Mouse (Mus musculus) spleen, postnatal 36 days (tissue): ENCODE measurements around the gene Dicer1.
A peak's percentile ranks its signal among the peaks of the same experiment; 100 is the strongest.

Source experiments
- DNase-seq, 2 experiments: peaks; one replicate each; pipeline ENCODE4 v3.0.0; 2022; ENCODE audit warnings: low spot score in 2 of 2, mixed read lengths in 1 of 2

Dicer1 gene

DNA sequence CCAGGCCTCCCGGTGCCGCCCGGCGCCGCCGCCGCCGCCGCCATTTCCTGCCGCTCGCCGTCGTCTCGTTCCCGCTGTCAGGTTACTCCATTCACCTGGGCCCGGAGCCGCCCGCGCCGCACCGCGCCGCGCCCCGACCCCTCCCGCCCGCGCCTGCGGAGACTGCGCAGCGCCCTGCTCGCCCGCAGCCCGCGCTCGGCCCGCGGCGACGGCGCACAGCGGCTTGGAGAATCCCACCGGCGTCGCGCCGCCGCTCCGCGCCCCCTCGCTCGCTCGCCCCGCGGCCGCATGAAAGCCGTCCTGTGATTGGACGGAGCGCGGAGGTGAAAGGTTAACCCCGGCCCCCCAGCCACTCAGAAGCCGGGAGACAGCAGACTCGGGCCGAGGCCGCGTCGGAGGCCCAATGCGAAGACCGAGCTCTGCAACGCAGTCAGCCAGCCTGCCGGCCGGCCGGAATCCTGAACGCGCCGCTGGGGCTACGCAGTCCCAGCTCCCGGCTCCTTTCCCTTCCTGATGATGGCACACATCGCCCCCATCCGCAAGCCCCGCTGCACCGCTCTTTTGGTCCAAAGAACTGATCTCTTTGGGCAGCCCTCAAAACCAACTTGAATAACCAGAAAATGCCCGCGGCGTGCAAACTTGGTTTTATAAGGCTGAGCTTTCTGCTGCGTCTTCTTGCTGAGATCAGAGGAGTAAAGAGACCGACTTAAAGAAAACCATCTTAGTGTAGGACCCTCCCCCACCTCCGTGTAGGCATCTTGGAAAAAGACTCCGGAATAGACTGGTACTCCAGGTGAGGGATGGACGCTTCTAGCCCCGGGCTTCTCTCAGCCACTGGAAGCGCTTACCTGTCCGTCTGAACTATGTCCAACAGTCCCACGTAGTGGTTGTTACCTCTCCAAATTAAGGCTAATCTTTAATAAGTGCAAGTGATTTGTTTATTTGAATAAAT, at the start of gene Dicer1:
Gene Dicer1 (minus strand): TSS at position 139 of the 952 bp plus-strand sequence.
- DNase-seq: peak; percentile 95

GRCm38 (mm10) chr12:104799365-104799764, 47.6 kb upstream of the Dicer1 start:
- DNase-seq: no peak

- no peak for DNase-seq
These were observed 46.2 kb upstream of the Dicer1 start for GRCm38 (mm10) chr12:104797905-104798304.

DNA sequence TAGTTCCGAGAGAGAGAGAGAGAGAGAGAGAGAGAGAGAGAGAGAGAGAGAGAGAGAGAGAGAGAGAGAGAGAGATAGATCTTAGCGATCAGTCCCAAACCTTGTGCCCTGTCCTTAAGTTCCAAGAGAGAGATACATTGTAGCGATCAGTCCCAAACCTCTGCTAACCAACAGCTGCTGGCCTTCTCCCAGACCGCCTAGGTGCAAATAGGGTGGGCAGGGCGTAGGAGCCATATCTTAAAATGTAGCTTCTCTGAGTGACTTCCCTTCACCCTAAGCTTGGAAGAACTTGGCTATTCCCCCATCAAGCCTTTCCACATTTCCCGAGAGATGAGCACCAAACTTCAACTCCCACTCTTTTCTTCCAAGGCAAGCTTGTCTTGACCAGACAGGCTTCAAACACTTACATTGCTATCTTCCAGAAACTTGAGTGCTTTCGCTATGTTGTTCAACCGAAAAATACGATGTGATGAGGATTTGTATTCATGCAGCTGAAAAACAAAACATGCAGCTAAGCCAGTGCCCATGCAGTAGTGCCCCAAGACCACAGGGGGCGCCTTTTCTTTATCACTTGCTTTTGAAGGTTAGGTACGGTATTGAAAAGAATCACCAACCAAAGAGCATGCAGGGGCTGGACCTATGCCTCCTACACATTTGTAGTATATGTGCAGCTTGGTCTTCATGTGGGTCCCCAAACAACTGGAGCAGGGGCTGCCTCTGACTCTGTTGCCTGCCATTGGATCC, 45.1 kb upstream of the Dicer1 start:
- DNase-seq: no peak

- no peak for DNase-seq
These were observed 43.2 kb upstream of the Dicer1 start for GRCm38 (mm10) chr12:104794957-104795356.

DNA sequence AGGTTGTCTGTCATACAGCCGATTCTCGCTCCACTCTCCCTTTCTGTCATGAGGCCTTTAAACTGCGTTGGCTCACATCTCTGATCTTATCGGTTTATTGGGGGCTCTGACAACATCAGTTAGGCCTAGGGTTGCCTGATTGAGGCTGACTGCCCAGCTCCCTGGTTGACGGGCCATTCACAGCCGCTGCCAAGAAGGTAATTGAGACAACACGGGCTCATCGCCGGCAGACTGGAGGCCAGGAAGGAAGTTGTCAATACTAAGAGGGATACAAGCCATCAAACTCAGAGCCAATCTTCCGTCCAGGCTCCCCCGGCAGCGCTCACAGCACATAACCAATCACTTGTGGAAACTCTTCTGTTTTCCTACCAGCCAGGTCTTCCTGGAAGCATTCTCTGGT, 41.7 kb upstream of the Dicer1 start:
- no peak for DNase-seq

GRCm38 (mm10) chr12:104777603-104778002, 25.9 kb upstream of the Dicer1 start:
- DNase-seq: no peak

DNA sequence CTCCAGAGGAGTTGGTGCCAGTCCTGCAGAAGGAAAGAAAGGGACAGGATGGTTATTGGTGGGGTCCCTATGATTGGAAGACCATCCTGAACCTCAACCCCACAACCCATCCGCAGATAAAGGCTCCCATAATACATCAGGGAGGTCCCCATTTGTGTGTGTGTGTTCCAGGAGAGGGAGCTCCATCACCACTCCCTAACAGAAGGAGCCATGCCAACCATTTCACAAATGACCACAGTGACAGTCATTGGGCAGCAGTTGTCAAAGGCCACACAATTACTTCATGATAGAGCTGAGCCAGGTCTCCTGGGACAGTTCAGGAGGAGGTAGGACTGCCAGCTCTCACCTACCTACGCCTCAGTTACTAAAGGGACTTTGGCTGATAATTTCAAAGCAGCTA, 20.2 kb upstream of the Dicer1 start:
- DNase-seq: no peak

DNA sequence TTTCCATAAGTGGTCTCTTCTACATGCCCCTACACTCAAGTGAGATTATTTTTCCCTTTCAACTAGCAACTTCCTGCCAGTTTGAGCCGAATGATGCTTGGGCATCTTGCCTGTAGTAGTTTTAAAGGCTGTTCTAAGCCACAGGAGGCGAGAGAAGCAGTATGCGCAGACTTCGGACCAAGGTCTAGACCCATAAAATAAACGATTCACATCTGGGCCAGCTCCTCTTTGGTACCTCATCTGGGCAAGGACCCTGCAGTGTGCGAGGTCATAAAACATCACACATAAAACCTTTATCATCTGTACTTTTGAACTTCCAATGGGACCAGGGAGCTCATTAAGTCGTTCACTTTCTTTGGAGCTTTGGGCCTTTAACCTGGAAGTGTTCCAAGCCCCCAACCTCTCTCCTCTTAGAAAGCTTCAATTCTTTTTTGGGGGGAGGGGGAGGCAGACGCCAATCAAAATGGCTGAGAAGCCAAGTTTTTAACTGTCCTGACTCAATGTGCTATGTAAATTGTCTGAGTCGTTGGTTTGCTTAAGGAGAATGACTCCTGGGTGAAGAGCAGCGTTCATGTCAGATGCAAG, 17.5 kb upstream of the Dicer1 start:
- no peak for DNase-seq

- no peak for DNase-seq
These were observed 15.4 kb upstream of the Dicer1 start for GRCm38 (mm10) chr12:104767183-104767582.

DNA sequence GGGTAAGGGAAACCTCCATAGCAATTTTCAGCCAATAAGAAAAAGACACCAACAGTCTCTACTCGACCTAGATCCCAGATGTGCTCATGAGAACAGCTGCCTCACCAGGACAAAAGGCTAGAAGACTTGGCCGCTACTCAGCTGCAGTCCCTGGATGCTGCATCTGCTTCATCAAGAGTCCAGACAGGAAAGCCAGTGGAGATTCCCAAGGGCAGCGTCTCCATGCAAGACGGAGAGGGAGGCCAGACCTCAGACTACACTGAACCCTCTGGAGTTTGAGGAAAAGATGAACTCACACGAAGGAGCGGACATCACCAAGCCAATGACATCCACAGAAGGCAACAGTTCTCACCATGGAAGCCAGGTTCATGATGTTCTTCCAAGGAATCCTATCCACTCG, 14.0 kb upstream of the Dicer1 start:
- no peak for DNase-seq

DNA sequence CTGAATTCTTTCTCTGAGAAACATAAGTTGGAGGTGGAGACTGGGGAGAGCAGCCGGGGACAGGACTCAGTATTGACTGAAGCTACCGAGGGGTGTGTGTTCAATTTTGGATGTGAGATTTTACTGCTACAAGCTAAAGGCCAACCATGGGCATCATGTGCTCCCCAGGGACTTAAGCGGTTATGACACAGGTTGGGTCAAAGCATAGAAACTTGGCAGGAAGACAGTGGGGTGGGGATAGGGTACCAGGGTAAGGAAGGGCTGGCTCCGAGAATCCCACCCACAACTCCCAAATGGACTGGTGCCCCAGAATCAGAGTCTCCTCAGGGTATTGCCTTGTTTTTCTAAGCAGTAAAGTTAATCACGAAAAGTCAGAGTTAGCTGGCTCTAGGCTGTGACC, 13.4 kb upstream of the Dicer1 start:
- DNase-seq: no peak

DNA sequence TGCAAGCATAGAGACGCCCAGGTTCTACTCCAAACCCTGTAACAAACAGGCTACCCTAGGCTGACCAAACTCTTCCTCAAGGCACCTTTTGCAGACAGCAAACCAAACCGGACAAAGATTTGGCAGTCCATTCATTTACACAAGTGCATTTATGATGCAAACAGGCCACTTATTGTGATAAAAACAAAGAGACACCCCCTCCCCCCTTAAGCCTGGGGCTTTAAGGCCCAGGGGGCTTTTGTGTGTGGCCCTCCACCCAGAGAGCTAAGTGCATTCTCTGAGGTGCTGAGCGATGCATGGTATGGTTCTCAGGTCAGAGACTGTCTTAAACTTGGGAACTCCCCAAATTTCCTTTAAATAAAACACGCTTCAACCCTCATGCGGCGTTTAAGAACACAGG, 12.2 kb upstream of the Dicer1 start:
- no peak for DNase-seq

DNA sequence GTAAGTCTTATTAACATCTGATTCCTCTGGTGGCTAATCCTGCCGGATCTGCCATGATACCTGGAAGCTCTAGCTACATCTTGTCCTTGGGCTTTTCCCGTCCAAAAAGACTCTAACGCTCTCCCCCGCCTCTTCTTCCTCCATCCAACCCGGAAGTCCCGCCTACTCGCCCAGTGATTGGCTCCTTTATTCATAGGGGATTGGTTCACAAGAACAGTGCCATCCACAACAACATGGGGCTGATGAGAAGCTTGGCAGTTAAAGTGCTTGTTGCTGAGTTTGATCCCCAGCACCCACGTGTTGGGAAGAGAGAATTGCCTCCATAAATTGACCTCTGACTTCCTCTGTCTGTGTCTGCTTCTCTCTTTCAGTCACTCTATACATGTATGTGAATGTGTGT, 9.7 kb upstream of the Dicer1 start:
- no peak for DNase-seq

DNA sequence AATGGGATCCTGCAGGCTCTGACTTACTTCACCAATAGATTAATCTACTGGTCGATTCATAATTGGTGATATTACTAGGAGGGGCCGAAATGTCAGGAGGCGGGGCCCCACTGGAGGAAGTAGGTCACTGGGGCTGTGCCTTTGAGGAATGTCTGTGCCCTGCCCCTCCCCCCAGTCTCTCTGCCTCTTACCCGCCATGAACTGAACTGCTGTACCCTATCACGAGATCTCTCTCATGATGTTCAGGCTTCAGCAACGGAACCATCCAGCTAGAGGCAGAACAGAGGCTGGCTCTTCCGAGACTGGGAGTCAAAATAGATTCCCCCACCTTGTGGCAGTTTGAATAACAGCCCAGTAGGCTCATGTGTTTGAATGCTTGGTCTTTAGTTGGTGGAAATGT, 6.3 kb upstream of the Dicer1 start:
- no peak for DNase-seq

GRCm38 (mm10) chr12:104753686-104754085, 1.9 kb upstream of the Dicer1 start:
- DNase-seq: no peak

DNA sequence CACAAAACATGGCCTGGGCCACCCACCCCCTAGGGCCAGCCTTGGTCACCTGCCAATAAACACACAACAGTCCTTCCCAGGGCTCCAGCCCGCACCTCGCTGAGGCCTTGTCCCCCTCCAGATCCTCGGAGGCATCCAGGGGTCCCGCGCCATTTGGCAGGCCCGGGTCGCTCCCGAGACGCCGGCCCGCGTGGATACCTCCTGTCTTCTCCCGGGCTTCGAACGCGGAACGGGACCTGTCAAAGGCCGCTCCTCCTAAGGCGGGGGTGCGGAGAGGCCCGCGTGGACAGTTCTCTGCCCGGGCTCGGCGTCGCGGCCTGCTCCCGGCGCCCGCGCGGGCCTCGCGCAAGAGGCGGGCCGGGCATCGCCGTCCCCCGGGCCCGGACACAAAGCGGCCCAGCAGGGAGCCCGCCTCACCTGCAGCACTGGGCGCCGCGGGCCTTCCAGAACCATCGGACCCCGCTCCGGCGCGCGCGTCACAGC, 380 bp downstream of the Dicer1 start:
- peak in 1 of 2 experiments; percentile 9 for DNase-seq

GRCm38 (mm10) chr12:104748946-104749345, 2.8 kb downstream of the Dicer1 start:
- peak; percentile 29 to 40 for DNase-seq

GRCm38 (mm10) chr12:104747252-104747651, 4.5 kb downstream of the Dicer1 start:
- no peak for DNase-seq

DNA sequence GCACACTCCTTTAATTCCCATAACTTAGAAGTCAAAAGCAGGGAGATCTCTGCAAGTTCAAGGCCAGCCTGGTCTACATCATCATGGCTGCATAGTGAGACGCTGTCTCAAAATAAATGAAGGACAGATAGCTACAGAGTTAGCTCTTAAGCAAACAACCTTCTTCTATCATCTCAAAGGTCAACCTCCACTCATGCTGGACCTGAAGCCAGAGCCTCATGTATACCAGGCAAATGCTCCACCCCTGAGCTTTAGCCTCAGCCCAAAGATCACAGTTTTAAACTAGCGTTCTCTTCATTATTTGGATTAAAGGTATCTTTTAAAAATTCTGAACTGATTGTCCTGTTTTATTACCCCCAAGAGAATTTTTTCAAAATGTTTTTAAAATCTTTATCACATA, 5.2 kb downstream of the Dicer1 start:
- DNase-seq: no peak

GRCm38 (mm10) chr12:104743687-104744086, 8.1 kb downstream of the Dicer1 start:
- DNase-seq: no peak

DNA sequence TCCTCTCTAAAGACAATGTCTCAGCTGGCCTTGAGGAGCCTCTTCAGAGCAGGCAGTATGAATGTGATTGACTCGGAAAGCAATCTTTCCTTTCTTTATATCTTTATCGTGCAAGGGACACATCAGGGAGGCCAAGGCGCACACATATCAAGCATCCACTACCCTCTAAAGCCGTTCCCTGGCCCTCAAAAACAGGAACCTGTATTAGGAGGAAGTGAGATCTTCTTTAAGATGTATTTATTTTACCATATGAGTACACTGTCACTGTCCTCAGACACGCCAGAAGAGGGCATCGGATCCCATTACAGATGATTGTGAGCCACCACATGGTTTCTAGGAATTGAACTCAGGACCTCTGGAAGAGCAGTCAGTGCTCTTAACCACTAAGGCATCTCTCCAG, 9.5 kb downstream of the Dicer1 start:
- peak; percentile 55 to 68 for DNase-seq
